Mouse (Mus musculus) heart, adult 2 months (tissue): ENCODE results near the gene Capn1.
A peak's percentile ranks its signal among the peaks of the same experiment; 100 is the strongest.

Experiments
- CTCF ChIP-seq: fragments of 200-600 bp; IDR thresholded peaks from 2 replicates; pipeline ENCODE4 v1.8.1; 2022; ENCODE audit warnings: antibody characterized with exemption, mild to moderate bottlenecking, moderate library complexity
- EP300 ChIP-seq: fragments of 200-500 bp; IDR thresholded peaks from 2 replicates; pipeline ENCODE4 v1.6.1; 2011; ENCODE audit warnings: low read depth, low read length, control low read depth; ENCODE audit not compliant: insufficient read depth

GRCm38 (mm10) chr19:6020276-6020675 is 4.6 kb upstream of the Capn1 start:
- 0 out of 2 replicates have a peak, but pooled peaks have one; percentile 6 for TF ChIP-seq CTCF
- no peak for TF ChIP-seq EP300
